Mouse (Mus musculus): ENCODE measurements around the gene Ppfibp1. TPM values are rescaled to one million over a fixed set of nuclear protein-coding genes. Genes with fewer than 3 reads are reported as not detected.

Gene Ppfibp1
- total RNA-seq, 2 experiments from 2014 or later, result 80.7 to 89.8 TPM

DNA sequence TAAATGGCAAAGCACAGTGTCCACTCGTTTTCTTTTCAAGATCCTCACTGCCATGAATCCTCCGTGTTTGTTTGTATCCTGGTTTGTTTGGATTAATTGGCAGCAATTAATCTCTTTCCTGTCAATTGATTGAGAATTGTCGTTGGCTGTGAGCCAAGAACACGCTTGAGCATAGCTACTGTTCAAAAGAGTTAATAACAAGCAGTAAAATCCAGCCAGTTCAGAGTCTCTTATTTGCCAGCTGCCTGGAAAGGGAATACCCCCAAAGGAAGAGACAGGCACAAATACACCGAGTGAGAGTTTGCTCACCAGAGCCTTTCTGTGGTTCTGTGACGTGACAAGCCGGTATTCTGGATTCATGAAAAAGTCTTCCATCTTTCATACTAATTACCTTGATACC is 173.7 kb downstream of the Ppfibp1 start:
- intact Hi-C loops (cut with DNase I), result no loop called here
- DNase-seq, result no peak

DNA sequence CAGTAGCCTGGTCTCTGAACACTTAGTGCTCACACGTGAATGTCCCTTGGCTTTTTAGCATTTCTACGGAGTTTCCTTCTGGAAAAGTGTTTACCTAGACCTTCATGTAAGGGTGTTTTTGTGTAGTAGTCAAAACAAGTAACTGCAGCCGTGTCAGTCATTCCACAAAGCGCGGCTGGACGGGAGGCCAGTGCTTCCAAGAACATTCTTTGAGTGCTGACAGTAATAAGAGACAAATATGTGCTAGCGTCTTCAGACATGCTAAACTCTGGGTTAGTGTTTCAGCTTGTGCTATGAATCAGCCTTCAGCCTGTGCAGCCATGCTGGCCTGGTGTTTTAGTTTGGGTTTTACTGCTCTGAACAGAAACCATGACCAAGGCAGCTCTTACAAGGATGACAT is 174.4 kb downstream of the Ppfibp1 start:
- intact Hi-C loops (cut with DNase I), result no loop called here
- no peak for DNase-seq

DNA sequence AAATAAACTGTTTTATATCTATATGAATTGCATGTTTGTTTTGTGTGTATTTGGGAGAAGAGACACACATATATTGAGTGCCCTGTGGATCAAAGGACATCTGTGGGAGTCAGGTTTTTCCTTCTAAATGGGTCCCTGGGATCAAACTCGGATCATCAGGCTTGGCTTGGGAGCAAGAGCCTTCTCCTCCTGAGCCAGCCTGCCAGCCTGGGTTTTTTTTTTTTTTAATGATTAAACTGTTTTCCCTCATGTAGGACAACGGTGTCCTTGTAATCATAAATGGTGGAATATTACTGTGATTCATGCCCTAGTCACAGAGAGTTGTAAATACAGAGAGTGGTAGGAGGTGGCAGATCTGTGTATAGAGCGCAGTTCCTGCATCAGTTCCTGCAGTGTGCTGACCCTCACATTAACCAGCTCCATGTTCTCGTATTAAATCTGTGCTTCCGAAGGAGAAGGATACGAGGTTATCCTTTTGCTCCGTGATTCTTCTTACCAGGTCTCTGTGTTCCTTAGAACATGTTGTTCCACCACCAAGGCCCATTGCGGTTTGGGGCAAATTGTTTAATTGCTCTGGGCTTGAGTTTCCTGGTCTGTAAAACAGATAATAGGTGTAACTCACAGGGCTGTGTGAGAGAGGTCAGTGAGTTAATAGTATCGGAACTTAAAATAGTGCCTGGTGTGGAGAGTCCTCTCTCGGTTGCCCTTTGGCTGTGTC is 176.1 kb downstream of the Ppfibp1 start:
- no peak for DNase-seq
- intact Hi-C loops (cut with DNase I), result no loop called here

DNA sequence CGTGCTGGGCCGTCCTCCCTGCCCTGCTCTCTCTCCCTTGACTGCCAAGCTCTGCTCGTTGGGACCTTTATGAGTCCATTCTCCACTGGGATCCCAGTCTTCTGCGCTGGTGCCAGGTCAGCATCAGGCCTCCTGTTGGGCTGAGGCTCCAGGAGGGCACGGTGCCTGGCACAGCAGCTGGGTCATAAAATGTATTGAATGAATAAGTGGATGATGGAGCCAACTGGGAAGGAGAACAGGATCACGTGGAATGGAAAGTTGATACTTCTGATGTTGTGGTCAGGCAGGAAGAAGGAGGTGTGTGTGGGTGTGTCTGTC is 176.6 kb downstream of the Ppfibp1 start:
- intact Hi-C loops (cut with DNase I), result no loop called here
- peak; percentile 13 to 20 for DNase-seq

DNA sequence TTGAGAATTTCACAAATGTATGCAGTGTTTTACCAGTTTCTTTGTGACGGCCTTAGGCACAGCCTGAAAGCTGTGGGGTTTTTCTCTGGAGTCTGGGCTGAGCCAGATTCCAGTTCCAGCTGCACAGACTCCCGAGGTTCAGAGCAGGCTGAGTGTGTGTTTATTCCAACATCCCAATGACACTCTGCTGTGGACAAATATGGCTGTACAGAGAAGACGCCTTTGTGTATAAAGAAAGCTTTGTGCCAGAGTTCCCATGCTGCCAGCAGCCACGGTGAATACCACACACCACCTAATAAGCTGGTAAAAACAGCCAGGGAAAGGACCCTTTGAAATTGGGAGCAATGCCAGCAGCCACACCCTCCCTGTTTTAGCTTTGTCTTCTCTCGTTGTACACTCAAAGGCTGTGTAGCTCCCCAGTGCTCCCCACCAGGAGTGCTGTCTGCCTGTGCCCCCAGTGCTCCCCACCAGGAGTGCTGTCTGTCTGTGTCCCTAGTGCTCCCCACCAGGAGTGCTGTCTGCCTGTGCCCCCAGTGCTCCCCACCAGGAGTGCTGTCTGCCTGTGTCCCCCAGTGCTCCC is 187.6 kb downstream of the Ppfibp1 start:
- peak in 1 of 2 experiments; percentile 9 for DNase-seq
- intact Hi-C loops (cut with DNase I), result no loop called here

DNA sequence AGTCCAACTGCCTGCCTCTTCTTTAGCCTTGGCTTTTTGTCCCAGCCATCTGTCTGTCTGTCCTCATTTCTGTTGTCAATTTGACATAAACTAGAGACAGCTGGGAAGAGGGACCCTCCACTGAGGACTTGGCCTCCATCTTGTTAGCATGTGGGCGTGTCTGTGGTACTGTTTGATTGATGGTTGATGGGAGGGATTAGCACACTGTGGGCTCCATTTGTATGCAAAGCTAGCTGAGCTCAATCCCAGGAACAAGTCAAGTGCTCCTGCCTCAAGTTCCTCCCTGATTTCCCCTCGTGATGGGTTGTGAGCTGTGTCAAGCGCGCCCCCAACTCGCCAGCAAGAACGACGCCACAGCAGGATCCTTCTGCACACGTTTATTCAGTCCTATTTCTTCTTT is 188.6 kb downstream of the Ppfibp1 start:
- DNase-seq, result no peak

DNA sequence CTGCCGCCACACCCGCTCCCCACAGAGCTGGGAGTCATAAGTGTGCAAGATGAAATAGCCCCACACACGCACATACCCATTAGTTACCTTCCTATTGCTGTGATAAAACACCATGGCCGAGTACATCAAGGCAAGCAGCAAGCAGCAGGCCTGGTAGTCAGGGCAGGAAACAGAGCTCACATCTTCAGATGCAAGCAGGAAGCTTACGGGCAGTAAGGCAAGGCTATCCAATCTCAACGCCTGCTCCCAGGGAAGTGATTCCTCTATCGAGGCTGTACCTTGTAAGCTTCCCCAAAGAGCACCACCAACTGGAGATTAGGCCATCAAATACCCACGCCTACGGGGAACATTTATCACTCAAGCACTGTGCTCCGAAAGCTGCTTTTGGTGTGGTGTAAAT is 191.6 kb downstream of the Ppfibp1 start:
- DNase-seq, result no peak
- intact Hi-C loops (cut with DNase I), result no loop called here

More for the DNA sequence above, 188.6 kb downstream of the Ppfibp1 start:
- intact Hi-C loops (cut with DNase I), result no loop called here

Other genes with a start within 250 kb of the Ppfibp1 start
- gene Med21, start 245.9 kb upstream of the Ppfibp1 start, total RNA-seq (2021), result 10 to 100 TPM; 51.3 to 55.2 TPM
- gene Tm7sf3, start 245.7 kb upstream of the Ppfibp1 start, total RNA-seq (2021), result 10 to 100 TPM; 18.1 to 19.9 TPM
- 10 to 100 TPM; 14.9 to 15.8 TPM for gene Stk38l, start 163.5 kb upstream of the Ppfibp1 start, total RNA-seq (2021)
- gene Arntl2, start 92.4 kb upstream of the Ppfibp1 start, total RNA-seq (2021), result 1 to 10 TPM; 1.4 to 2.5 TPM
- gene Smco2, start 38.4 kb upstream of the Ppfibp1 start, total RNA-seq (2021), result 1 to 10 TPM; 1.3 to 1.4 TPM
- gene 1700034J05Rik, start 65.9 kb downstream of the Ppfibp1 start, total RNA-seq (2021), result not detected
- 1 to 10 TPM in 1 of 2 experiments, under 1 TPM in 1; 0.68 to 1.2 TPM for gene Rep15, start 144.1 kb downstream of the Ppfibp1 start, total RNA-seq (2021)
- gene Mrps35, start 154.3 kb downstream of the Ppfibp1 start, total RNA-seq (2021), result 100 to 1,000 TPM; 173 to 181 TPM
- gene Mansc4, start 198.5 kb downstream of the Ppfibp1 start, total RNA-seq (2021), result not detected
- 1 to 10 TPM; 8.2 to 8.7 TPM for gene Klhl42, start 202.9 kb downstream of the Ppfibp1 start, total RNA-seq (2021)